Mouse (Mus musculus): ENCODE measurements around the gene Olfr117.
"Not testable (repeated sequence)": the region's sequence is repeated elsewhere in the genome, so short reads cannot be mapped to it uniquely, and the experiment has no call there.

Olfr117 gene

GRCm38 (mm10) chr17:37663682-37664081 lies at the start of gene Olfr117:
TSS of gene Olfr117 (minus strand) at chr17:37663782.
- no peak for DNase-seq (ENCODE audit: low spot score in 2 of 2)

DNA sequence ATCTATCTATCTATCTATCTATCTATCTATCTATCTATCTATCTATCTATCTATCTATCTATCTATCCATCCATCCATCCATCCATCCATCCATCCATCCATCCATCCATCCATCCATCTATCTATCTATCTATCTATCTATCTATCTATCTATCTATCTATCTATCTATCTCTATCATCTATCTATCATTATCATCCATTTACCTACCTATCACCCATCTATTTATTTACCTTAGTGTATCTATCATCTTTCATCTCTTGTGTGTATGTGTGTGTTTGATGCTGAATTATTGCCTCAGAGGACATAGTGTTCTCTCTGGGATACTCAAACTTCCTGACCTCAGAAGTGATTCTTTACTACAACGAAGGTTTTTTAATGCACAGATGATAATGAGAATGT lies 32.7 kb upstream of the Olfr117 start, which contains the start of gene Olfr119:
Gene Olfr119, plus strand, starts transcription at position 301 of the 400 bp plus-strand sequence.
- not testable (repeated sequence) for DNase-seq (ENCODE audit: low spot score in 2 of 2)

DNA sequence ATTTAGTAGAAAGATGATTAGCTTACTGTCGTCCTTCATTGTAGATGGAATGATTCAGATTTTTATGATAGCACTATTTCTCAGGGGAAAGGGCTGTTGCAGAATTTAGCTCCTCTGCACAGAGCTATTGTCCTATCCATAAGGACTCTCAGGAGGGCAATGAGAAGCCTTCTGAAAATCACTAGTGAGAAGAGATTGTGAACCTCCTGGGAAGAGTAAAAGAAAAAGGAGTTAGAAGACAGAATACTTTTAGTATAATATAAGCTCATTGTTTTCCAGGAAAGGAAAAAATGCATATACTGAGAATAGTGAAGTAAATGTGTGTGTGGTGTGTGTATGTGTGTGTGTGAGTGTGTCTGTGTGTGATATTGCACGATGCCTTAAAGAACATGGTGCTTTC lies 3.1 kb upstream of the Olfr117 start, which contains the start of gene Olfr118:
Gene Olfr118, plus strand, starts transcription at position 301 of the 400 bp plus-strand sequence.
- DNase-seq (ENCODE audit: low spot score in 2 of 2): no peak

- no peak for DNase-seq (ENCODE audit: low spot score in 2 of 2)
These were observed 36.6 kb downstream of the Olfr117 start, which contains the start of the genes Olfr115 and Olfr116 for GRCm38 (mm10) chr17:37627009-37627408. TSS of gene Olfr115 (minus strand) at chr17:37627109. TSS of gene Olfr116 (minus strand) at chr17:37627199.
